Mouse (Mus musculus) adrenal gland, postnatal 14 days (tissue): Measurements from ENCODE around the gene Cacng8. TPM values are rescaled to one million over a fixed set of nuclear protein-coding genes. Genes with fewer than 3 reads are reported as not detected.

Experiments
- DNase-seq: peaks from one replicate; pipeline ENCODE4 v3.0.0; 2021; ENCODE audit warnings: mixed read lengths
- long read RNA-seq, 2 experiments: library from polyadenylated mRNA; stranded (forward); transcript quantifications; one replicate each; pipeline ENCODE4 v2.0.0; 2021
- total RNA-seq: library from RNA; stranded (reverse); gene quantifications from 2 replicates; pipeline ENCODE4 v1.2.3, GENCODE M21; 2021

Gene Cacng8
- 2.8 and 4.3 TPM in 2 replicates for total RNA-seq
- long read RNA-seq, experiment 1: 0 reads
- long read RNA-seq, experiment 2, partial matches to known transcripts: 1 of 1 reads
- long read RNA-seq, experiment 2, other reads (novel, unspliced or antisense): 0 of 1 reads

GRCm38 (mm10) chr7:3390413-3391080 lies at the start of gene Cacng8:
Gene Cacng8 (plus strand): TSS chr7:3390683.
- DNase-seq: no peak

DNA sequence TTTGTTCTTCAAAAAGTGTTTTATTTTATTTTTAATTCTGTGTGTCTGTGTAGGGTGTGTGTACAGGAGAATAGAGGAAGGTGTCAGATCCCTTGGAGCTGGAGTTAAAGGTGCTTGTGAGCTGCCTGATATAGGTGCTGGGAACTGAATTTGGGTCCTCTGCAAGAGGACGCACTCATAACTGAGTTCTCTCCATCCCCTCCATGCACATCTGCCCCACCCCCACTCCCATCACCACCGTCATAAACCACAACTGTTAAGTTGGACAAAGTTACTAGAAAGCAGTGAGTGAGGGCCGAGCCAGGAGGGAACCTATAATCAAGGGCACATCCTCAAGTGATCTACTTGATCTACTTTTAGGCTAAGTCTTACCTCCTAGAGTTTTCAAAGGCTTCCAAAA lies 46.6 kb upstream of the Cacng8 start:
- no peak for DNase-seq

DNA sequence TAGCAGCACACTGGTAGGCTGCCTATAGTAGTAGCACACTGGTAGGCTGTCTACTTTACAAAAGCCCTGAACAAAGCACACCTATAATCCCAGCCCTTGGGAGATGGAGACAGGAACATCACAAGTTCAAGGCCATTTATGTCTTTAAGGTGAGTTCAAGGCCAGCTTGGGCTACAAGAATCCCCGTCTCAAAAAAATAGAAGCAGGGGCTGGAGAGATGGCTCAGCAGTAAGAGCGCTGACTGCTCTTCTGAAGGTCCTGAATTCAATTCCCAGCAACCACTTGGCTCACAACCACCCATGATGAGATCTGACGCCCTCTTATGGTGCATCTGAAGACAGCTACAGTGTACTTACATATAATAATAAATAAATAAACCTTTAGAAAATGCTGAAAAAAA lies 45.2 kb upstream of the Cacng8 start:
- no peak for DNase-seq

GRCm38 (mm10) chr7:3347366-3348287 lies 42.9 kb upstream of the Cacng8 start:
- DNase-seq: no peak

- no peak for DNase-seq
These were observed 42.2 kb upstream of the Cacng8 start for GRCm38 (mm10) chr7:3348326-3348725.

GRCm38 (mm10) chr7:3349775-3350174 lies 40.7 kb upstream of the Cacng8 start:
- DNase-seq: no peak

GRCm38 (mm10) chr7:3351536-3351935 lies 38.9 kb upstream of the Cacng8 start:
- DNase-seq: no peak

- DNase-seq: peak; percentile 32
These were observed 35.6 kb upstream of the Cacng8 start for GRCm38 (mm10) chr7:3354850-3355249.

- DNase-seq: no peak
These were observed 29.8 kb upstream of the Cacng8 start for GRCm38 (mm10) chr7:3360678-3361077.

DNA sequence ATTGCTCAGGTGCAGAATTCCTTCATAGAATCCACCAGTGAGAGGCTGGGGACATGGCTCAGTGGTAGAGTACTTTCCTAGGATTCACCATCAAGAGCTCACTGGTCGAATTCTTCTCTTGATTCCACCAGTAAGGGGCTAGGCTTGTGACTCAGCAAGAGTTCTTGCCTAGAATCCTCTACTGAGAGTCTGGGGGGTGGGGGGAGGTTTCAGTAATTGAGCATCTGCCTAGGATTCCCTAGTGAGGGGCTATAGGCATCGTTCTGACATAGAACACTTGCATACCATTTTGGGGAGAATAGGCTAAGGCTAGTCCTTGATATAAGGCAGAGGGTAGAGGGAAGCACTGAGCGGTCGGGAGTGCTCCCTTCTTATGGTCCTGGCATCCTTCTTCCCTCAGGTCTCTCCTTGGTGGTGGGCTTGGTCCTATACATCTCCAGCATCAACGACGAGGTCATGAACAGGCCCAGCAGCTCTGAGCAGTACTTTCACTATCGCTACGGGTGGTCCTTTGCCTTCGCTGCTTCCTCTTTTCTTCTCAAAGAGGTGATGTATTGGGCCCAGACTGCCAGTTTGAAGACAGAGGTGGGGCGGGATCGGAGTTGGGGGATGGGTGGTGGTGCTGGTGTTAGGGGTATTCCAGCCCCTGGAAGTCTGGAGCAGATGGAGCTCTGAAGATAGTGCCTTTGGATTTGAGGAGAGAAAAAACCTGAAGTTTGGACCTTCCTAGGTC lies 24.8 kb upstream of the Cacng8 start:
- no peak for DNase-seq

- DNase-seq: peak; percentile 44
These were observed 23.6 kb upstream of the Cacng8 start for GRCm38 (mm10) chr7:3366705-3367516.

GRCm38 (mm10) chr7:3367569-3367968 lies 22.9 kb upstream of the Cacng8 start:
- no peak for DNase-seq

- DNase-seq: no peak
These were observed 22.2 kb upstream of the Cacng8 start for GRCm38 (mm10) chr7:3368311-3368710.

GRCm38 (mm10) chr7:3369189-3369588 lies 21.3 kb upstream of the Cacng8 start:
- DNase-seq: no peak

GRCm38 (mm10) chr7:3370407-3370806 lies 20.1 kb upstream of the Cacng8 start:
- no peak for DNase-seq

GRCm38 (mm10) chr7:3372376-3372775 lies 18.1 kb upstream of the Cacng8 start:
- no peak for DNase-seq

DNA sequence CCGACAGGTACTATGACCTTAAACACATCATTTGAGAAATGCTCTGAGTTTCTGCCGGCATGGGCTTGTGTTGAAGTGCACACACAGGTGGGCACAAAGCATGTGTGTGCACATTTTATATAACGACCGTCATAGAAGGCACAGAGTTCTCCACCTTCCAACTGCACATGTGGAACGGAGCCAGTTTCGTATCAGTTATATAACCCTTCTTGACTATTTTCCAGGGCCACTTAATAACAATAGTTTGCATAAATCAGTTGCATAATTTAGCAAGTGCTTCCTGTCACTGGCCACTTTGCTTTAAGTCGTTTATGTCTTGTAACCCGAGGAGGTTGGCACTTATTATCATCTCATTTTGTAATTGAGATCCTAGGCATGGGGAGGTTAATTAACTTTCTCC lies 16.7 kb upstream of the Cacng8 start:
- DNase-seq: no peak

- DNase-seq: peak; percentile 88
These were observed 13.7 kb upstream of the Cacng8 start for GRCm38 (mm10) chr7:3376831-3377230.

- DNase-seq: no peak
These were observed 8.4 kb upstream of the Cacng8 start for GRCm38 (mm10) chr7:3382123-3382522.

GRCm38 (mm10) chr7:3384807-3385319 lies 5.6 kb upstream of the Cacng8 start:
- no peak for DNase-seq

DNA sequence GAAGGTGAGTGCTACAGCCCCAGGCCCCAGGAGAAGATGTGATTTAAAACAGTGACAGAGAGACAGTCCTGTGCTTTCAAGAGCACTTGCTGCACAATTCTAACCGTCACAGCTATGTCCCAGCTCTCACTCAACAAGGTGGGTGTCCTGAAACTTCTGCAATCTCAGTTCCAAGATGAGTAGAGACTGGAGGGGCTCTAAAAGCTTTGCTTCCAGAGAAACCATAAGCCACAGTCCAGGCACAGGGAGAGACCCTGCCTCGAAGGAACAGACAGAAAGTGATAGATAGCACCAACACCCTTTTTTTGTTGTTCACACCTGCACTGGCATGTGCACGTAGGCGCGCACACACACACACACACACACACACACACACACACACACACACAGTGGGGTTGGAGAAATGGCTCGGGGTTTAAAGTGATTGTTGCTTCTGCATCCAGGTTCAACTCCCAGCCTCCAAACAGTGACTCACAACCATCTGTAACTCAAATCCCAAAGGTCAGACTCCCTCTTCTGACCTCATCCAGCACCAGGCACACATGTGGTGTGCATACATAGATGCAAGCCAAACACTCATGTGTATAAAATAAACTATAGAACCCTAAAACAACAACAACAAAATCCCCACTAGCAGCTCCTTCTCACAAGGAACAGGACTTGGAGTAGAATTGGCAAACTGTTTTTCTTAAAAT lies 4.3 kb upstream of the Cacng8 start:
- no peak for DNase-seq
